ENCODE assay signal across 10 mouse cellular contexts in the genomic region with DNA sequence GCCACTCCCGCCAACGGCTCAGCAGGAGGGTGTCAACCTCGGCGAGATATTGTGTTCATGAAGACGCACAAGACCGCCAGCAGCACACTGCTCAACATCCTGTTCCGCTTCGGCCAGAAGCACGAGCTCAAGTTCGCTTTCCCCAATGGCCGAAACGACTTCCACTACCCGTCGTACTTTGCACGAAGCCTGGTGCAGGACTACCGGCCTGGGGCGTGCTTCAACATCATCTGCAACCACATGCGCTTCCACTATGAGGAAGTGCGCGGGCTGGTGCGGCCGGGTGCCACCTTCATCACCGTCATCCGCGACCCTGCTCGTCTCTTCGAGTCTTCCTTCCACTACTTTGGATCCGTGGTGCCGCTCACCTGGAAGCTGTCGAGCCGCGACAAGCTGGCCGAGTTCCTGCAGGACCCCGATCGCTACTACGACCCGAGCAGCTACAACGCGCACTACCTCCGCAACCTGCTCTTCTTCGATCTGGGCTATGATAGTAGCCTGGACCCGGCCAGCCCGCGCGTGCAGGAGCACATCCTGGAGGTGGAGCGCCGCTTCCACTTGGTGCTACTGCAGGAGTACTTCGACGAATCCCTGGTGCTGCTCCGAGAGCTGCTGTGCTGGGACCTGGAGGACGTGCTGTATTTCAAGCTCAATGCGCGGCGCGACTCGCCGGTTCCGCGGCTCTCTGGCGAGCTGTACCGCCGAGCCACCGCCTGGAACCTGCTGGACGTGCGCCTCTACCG. TPM values are rescaled to one million over a fixed set of nuclear protein-coding genes. Genes with fewer than 3 reads are reported as not detected.
DNase-seq lines count a peak whose midpoint lies in the region; ATAC-seq and TF ChIP-seq lines count a peak whose summit lies in the region.
"Had no signal": no experiment of that assay in that cellular context is flagged by ENCODE, and none has a peak within 500 bp of the region (broad histone marks: within the 10 kb centered on the region; RNA-seq: fewer than 3 reads in every experiment).

No protein-coding gene starts in this region.

- H3K27me3 ChIP-seq in E14TG2a.4 (ENCODE audit: insufficient read depth, low read length), result peaks cover 61% of the 10 kb centered on the region
- peaks cover 37% of the 10 kb centered on the region for H3K27me3 ChIP-seq in forebrain, postnatal 0 days (ENCODE audit: insufficient read depth, low read length)
- peaks cover 21% of the 10 kb centered on the region for H3K27me3 ChIP-seq in limb, embryonic 14.5 days (ENCODE audit: control insufficient read depth, insufficient read depth, low read length)
- H3K27me3 ChIP-seq in neural tube, embryonic 13.5 days, result peaks cover 50% of the 10 kb centered on the region

- ATAC-seq in forebrain, postnatal 0 days, result no peak
- 0 out of 2 replicates have a peak, but pooled peaks have one; percentile 39 for ATAC-seq in limb, embryonic 14.5 days (ENCODE audit: low FRiP score, low read depth)
- ATAC-seq in neural tube, embryonic 13.5 days (ENCODE audit: low read depth), result no peak

- H3K36me3 ChIP-seq in E14TG2a.4 (ENCODE audit: insufficient read depth, low read length), result no peaks in the 10 kb centered on the region
- H3K36me3 ChIP-seq in forebrain, postnatal 0 days (ENCODE audit: insufficient read depth), result no peaks in the 10 kb centered on the region
- H3K36me3 ChIP-seq in limb, embryonic 14.5 days (ENCODE audit: control insufficient read depth, insufficient read depth, low read length), result no peaks in the 10 kb centered on the region
- no peaks in the 10 kb centered on the region for H3K36me3 ChIP-seq in neural tube, embryonic 13.5 days

- no peak overlapping the region for H3K27ac ChIP-seq in forebrain, postnatal 0 days (ENCODE audit: low read depth, low read length)
- H3K27ac ChIP-seq in limb, embryonic 14.5 days (replicated peaks; ENCODE audit: low read depth, low read length), result no peak overlapping the region
- H3K27ac ChIP-seq in neural tube, embryonic 13.5 days (replicated peaks), result no peak overlapping the region

- 6% methylated on average over 66 of the region's 66 CpGs for WGBS in forebrain, postnatal 0 days
- WGBS in limb, embryonic 14.5 days, result 4% methylated on average over 66 of the region's 66 CpGs
- WGBS in neural tube, embryonic 13.5 days, result 7% methylated on average over 66 of the region's 66 CpGs

- TF ChIP-seq CTCF in E14TG2a.4 (conservative IDR thresholded peaks at IDR 0.05; ENCODE audit: low read length), result no peak
- no peak for TF ChIP-seq CTCF in forebrain, postnatal 0 days (IDR thresholded peaks at IDR 0.05; ENCODE audit: low read depth)

- intact Hi-C loops in gastrocnemius, postnatal 36 days (cut with DNase I), result no loop called here

- peaks cover 14% of the 10 kb centered on the region for H3K4me1 ChIP-seq in E14TG2a.4 (replicated peaks; ENCODE audit: low read depth, low read length)
- no peaks in the 10 kb centered on the region for H3K4me1 ChIP-seq in forebrain, postnatal 0 days (ENCODE audit: insufficient read depth)
- peaks cover 15% of the 10 kb centered on the region for H3K4me1 ChIP-seq in limb, embryonic 14.5 days (ENCODE audit: control insufficient read depth, insufficient read depth, low read length)
- H3K4me1 ChIP-seq in neural tube, embryonic 13.5 days (replicated peaks), result peaks cover 12% of the 10 kb centered on the region; the same call in 1 of the 2 replicates

- no peak for TF ChIP-seq POLR2A in limb, embryonic 14.5 days (IDR thresholded peaks at IDR 0.05; ENCODE audit: borderline replicate concordance, extremely low read depth, insufficient read depth, insufficient read length)

- H3K4me2 ChIP-seq in forebrain, postnatal 0 days (ENCODE audit: low read depth), result peak overlapping the region; percentile 41
- peak overlapping the region; percentile 64 for H3K4me2 ChIP-seq in limb, embryonic 14.5 days (replicated peaks; ENCODE audit: low read depth, low read length, severe bottlenecking)
- peak overlapping the region; percentile 54 for H3K4me2 ChIP-seq in neural tube, embryonic 13.5 days

- DNase-seq in gastrocnemius, postnatal 10 days, result peak; percentile 18
- no peak for DNase-seq in gastrocnemius, postnatal 36 days
- DNase-seq in forebrain, postnatal 0 days, result peak; percentile 20
- DNase-seq in limb, embryonic 14.5 days (ENCODE audit: low spot score), result no peak
- DNase-seq in adipocyte (ENCODE audit: low spot score), result no peak
- no peak for DNase-seq in cerebellum, adult 11 months

- H3K4me3 ChIP-seq in E14TG2a.4 (replicated peaks; ENCODE audit: low read length), result peak overlapping the region; percentile 71
- H3K4me3 ChIP-seq in forebrain, postnatal 0 days (ENCODE audit: low read depth, low read length), result peak overlapping the region; percentile 13
- peak overlapping the region; percentile 34 for H3K4me3 ChIP-seq in limb, embryonic 14.5 days (replicated peaks; ENCODE audit: low read length)
- peak overlapping the region; percentile 33 for H3K4me3 ChIP-seq in neural tube, embryonic 13.5 days

- H3K9ac ChIP-seq in forebrain, postnatal 0 days, result no peak overlapping the region
- peak overlapping the region; percentile 28; the same call in 1 of the 2 replicates for H3K9ac ChIP-seq in limb, embryonic 14.5 days (ENCODE audit: low read depth, low read length, severe bottlenecking)
- H3K9ac ChIP-seq in neural tube, embryonic 13.5 days, result peak overlapping the region; percentile 22; the same call in 1 of the 2 replicates

- H3K9me3 ChIP-seq in E14TG2a.4 (ENCODE audit: low read length), result no peaks in the 10 kb centered on the region
- no peaks in the 10 kb centered on the region for H3K9me3 ChIP-seq in forebrain, postnatal 0 days (ENCODE audit: low read length)
- H3K9me3 ChIP-seq in limb, embryonic 14.5 days (ENCODE audit: control insufficient read depth, low read length), result no peaks in the 10 kb centered on the region
- H3K9me3 ChIP-seq in neural tube, embryonic 13.5 days, result no peaks in the 10 kb centered on the region

RNA-seq across cellular contexts. Expression of a gene that starts 14.7 kb away (rescaled TPM):
- 1 to 10 TPM; 2.4 to 4.2 TPM for total RNA-seq in gastrocnemius, postnatal 10 days (2021)
- total RNA-seq in gastrocnemius, postnatal 36 days (2021), result under 1 TPM; 0.26 to 0.42 TPM
- 6.5 and 9.9 TPM in 2 replicates for total RNA-seq in forebrain, postnatal 0 days (2014; rRNA removed)
- polyA plus RNA-seq in forebrain, postnatal 0 days (2015; fragmentation: Nextera tagmentation; extraction: Ambion mirVana), result 8.0 and 8.3 TPM in 2 replicates
- 5.9 and 8.3 TPM in 2 replicates for polyA plus RNA-seq in limb, embryonic 14.5 days (2012; rRNA removed)
- 3.1 TPM in 2 replicates for polyA plus RNA-seq in limb, embryonic 14.5 days (2014; fragmentation: Nextera tagmentation; extraction: Ambion mirVana)
- polyA plus RNA-seq in neural tube, embryonic 13.5 days (2015; fragmentation: Nextera tagmentation; extraction: Ambion mirVana), result 4.0 and 4.3 TPM in 2 replicates

RNA-seq across cellular contexts. Expression of a gene that starts 21.6 kb away (rescaled TPM):
- total RNA-seq in gastrocnemius, postnatal 10 days (2021), result not detected
- not detected for total RNA-seq in gastrocnemius, postnatal 36 days (2021)
- total RNA-seq in forebrain, postnatal 0 days (2014; rRNA removed), result not detected in 2 replicates
- polyA plus RNA-seq in forebrain, postnatal 0 days (2015; fragmentation: Nextera tagmentation; extraction: Ambion mirVana), result not detected in 2 replicates
- polyA plus RNA-seq in limb, embryonic 14.5 days (2012; rRNA removed), result not detected in 2 replicates
- 0.17 TPM in 1 of 2 replicates, not detected in the other for polyA plus RNA-seq in limb, embryonic 14.5 days (2014; fragmentation: Nextera tagmentation; extraction: Ambion mirVana)
- 0.17 TPM in 1 of 2 replicates, not detected in the other for polyA plus RNA-seq in neural tube, embryonic 13.5 days (2015; fragmentation: Nextera tagmentation; extraction: Ambion mirVana)
- polyA plus RNA-seq: gonadal fat pad, adult 2 months had no signal

RNA-seq across cellular contexts. Expression of a gene that starts 33.1 kb away (rescaled TPM):
- under 1 TPM in 1 of 2 experiments, not detected in 1; 0.11 TPM for total RNA-seq in gastrocnemius, postnatal 10 days (2021)
- total RNA-seq in gastrocnemius, postnatal 36 days (2021), result not detected
- total RNA-seq in forebrain, postnatal 0 days (2014; rRNA removed), result not detected in 2 replicates
- not detected in 2 replicates for polyA plus RNA-seq in forebrain, postnatal 0 days (2015; fragmentation: Nextera tagmentation; extraction: Ambion mirVana)
- 0.11 and 0.13 TPM in 2 replicates for polyA plus RNA-seq in limb, embryonic 14.5 days (2012; rRNA removed)
- 0.14 and 0.32 TPM in 2 replicates for polyA plus RNA-seq in limb, embryonic 14.5 days (2014; fragmentation: Nextera tagmentation; extraction: Ambion mirVana)
- not detected in 2 replicates for polyA plus RNA-seq in neural tube, embryonic 13.5 days (2015; fragmentation: Nextera tagmentation; extraction: Ambion mirVana)
- polyA plus RNA-seq: C2C12 had no signal

RNA-seq across cellular contexts. Expression of a gene that starts 34.4 kb away (rescaled TPM):
- total RNA-seq in gastrocnemius, postnatal 10 days (2021), result 10 to 100 TPM; 42.0 to 44.9 TPM
- total RNA-seq in gastrocnemius, postnatal 36 days (2021), result 10 to 100 TPM; 31.3 to 35.5 TPM
- total RNA-seq in forebrain, postnatal 0 days (2014; rRNA removed), result 49.2 and 50.0 TPM in 2 replicates
- polyA plus RNA-seq in forebrain, postnatal 0 days (2015; fragmentation: Nextera tagmentation; extraction: Ambion mirVana), result 53.8 and 55.8 TPM in 2 replicates
- 62.5 and 68.4 TPM in 2 replicates for polyA plus RNA-seq in limb, embryonic 14.5 days (2012; rRNA removed)
- polyA plus RNA-seq in limb, embryonic 14.5 days (2014; fragmentation: Nextera tagmentation; extraction: Ambion mirVana), result 58.0 and 60.6 TPM in 2 replicates
- polyA plus RNA-seq in neural tube, embryonic 13.5 days (2015; fragmentation: Nextera tagmentation; extraction: Ambion mirVana), result 56.5 and 59.4 TPM in 2 replicates

Comparison
In these comparisons a context has a peak if more than half of its experiments do, and no peak if none do; other contexts are left out.
1. DNase-seq: peak in gastrocnemius, postnatal 10 days (single experiment) and forebrain, postnatal 0 days (single experiment); none in gastrocnemius, postnatal 36 days (0 of 2), limb, embryonic 14.5 days (single experiment), adipocyte (single experiment) and cerebellum, adult 11 months (single experiment).
2. H3K4me3 ChIP-seq: peak in every context shown above with its lines; median percentile 71 in E14TG2a.4; 34 in limb, embryonic 14.5 days; 33 in neural tube, embryonic 13.5 days; 13 in forebrain, postnatal 0 days.
3. Peak in every context shown above with its lines, with median percentiles within 50 percentile points of each other: H3K4me2 ChIP-seq.